Mouse (Mus musculus) kidney, embryonic 14.5 days (tissue): ENCODE data around the gene Atxn2l. TPM values are rescaled to one million over a fixed set of nuclear protein-coding genes. Genes with fewer than 3 reads are reported as not detected.
A peak's percentile ranks its signal among the peaks of the same experiment; 100 is the strongest.

Experiments used
- ATAC-seq: fragments of 200-750 bp; cut with Nextera tagmentation; 2 replicates; pipeline ENCODE4 v1.8.0; 2017; ENCODE audit warnings: moderate number of reproducible peaks, mild to moderate bottlenecking, moderate TSS enrichment, moderate library complexity; ENCODE audit not compliant: low FRiP score, low TSS enrichment
- H3K27ac ChIP-seq: fragments of 300-500 bp; sonication (generic); 2 replicates; pipeline ENCODE4 v1.5.1; 2014; ENCODE audit warnings: low read depth, mild to moderate bottlenecking, low read length, moderate library complexity, mixed read lengths
- H3K27me3 ChIP-seq: fragments of 300-500 bp; sonication (generic); 2 replicates; pipeline ENCODE4 v1.6.1; 2014; ENCODE audit warnings: mild to moderate bottlenecking, low read length; ENCODE audit not compliant: control insufficient read depth, insufficient read depth
- H3K36me3 ChIP-seq: fragments of 300-500 bp; sonication (generic); 2 replicates; pipeline ENCODE4 v1.6.1; 2014; ENCODE audit warnings: low read length, mixed read lengths; ENCODE audit not compliant: control insufficient read depth, insufficient read depth
- H3K4me1 ChIP-seq: fragments of 300-500 bp; sonication (generic); 2 replicates; pipeline ENCODE4 v1.6.1; 2014; ENCODE audit warnings: low read length, mixed read lengths; ENCODE audit not compliant: control insufficient read depth, insufficient read depth
- H3K4me2 ChIP-seq: fragments of 300-500 bp; sonication (generic); replicated peaks from 2 replicates; pipeline ENCODE4 v1.6.1; 2014; ENCODE audit warnings: low read depth, mild to moderate bottlenecking, low read length
- H3K4me3 ChIP-seq: fragments of 300-500 bp; sonication (generic); 2 replicates; pipeline ENCODE4 v1.5.1; 2014; ENCODE audit warnings: mild to moderate bottlenecking, low read length
- H3K9ac ChIP-seq: fragments of 300-500 bp; sonication (generic); 2 replicates; pipeline ENCODE4 v1.6.1; 2014; ENCODE audit warnings: low read depth, mild to moderate bottlenecking, low read length, moderate library complexity
- H3K9me3 ChIP-seq: fragments of 300-500 bp; sonication (generic); 2 replicates; pipeline ENCODE4 v1.6.1; 2016; ENCODE audit warnings: low read length; ENCODE audit not compliant: control insufficient read depth
- WGBS: fragments of 180-500 bp; shearing (Covaris S2); extraction: QIAGEN DNeasy Blood & Tissue Kit; methylation state at CpG from one replicate; pipeline ENCODE4 v1.1.7; 2014; 5-methylcytosine and 5-hydroxymethylcytosine counted together
- polyA plus RNA-seq: library from polyadenylated mRNA; unstranded; fragments of >200 nt; fragmentation: Nextera tagmentation; extraction: Ambion mirVana; gene quantifications from 2 replicates; pipeline ENCODE4 v1.2.1, GENCODE M21; 2014

The Atxn2l gene
- polyA plus RNA-seq, result 39.9 and 59.7 TPM in 2 replicates

- H3K27ac ChIP-seq, result peak within 1 kb of the TSS; percentile 100
- peak within 1 kb of the TSS; percentile 61 for H3K4me2 ChIP-seq
- peak within 1 kb of the TSS; percentile 100 for H3K4me3 ChIP-seq
- under 1% methylated on average over 59 of the region's 72 CpGs for WGBS
- H3K4me1 ChIP-seq, result no peaks in the 10 kb centered on the region; the same call in 1 of the 2 replicates
- peaks cover 29% of the 10 kb centered on the region for H3K36me3 ChIP-seq
- peak; percentile 92 for ATAC-seq
- H3K9me3 ChIP-seq, result no peaks in the 10 kb centered on the region
- peak within 1 kb of the TSS; percentile 100 for H3K9ac ChIP-seq
- no peaks in the 10 kb centered on the region for H3K27me3 ChIP-seq
Measured at GRCm38 (mm10) chr7:126503273-126503878, at the start of gene Atxn2l. TSS of gene Atxn2l (minus strand) at chr7:126503437.

- Histone ChIP-seq H3K9me3 (no peaks in the 10 kb centered on the region), H3K4me1 (no peaks in the 10 kb centered on the region), H3K9ac (no peak overlapping the region), H3K27ac (no peak overlapping the region), H3K36me3 (peaks cover 66% of the 10 kb centered on the region), H3K4me3 (no peak overlapping the region), H3K4me2 (no peak overlapping the region), H3K27me3 (no peaks in the 10 kb centered on the region)
- ATAC-seq, result no peak
- WGBS, result 98% methylated on average over 2 of the region's 2 CpGs
Measured at GRCm38 (mm10) chr7:126545631-126546030, 42.4 kb upstream of the Atxn2l start.

GRCm38 (mm10) chr7:126541661-126542060 lies 38.4 kb upstream of the Atxn2l start:
- Histone ChIP-seq H3K4me3 (no peak overlapping the region), H3K9me3 (no peaks in the 10 kb centered on the region), H3K36me3 (peaks cover 27% of the 10 kb centered on the region), H3K4me2 (no peak overlapping the region), H3K27ac (no peak overlapping the region), H3K27me3 (peaks cover 5% of the 10 kb centered on the region; the same call in 1 of the 2 replicates), H3K9ac (no peak overlapping the region), H3K4me1 (no peaks in the 10 kb centered on the region)
- ATAC-seq, result no peak
- 88% methylated on average over 1 of the region's 1 CpGs for WGBS

GRCm38 (mm10) chr7:126537820-126538585 lies 34.8 kb upstream of the Atxn2l start:
- WGBS, result 80% methylated on average over 5 of the region's 5 CpGs
- ATAC-seq, result no peak
- H3K4me3 ChIP-seq, result no peak overlapping the region
- H3K4me2 ChIP-seq, result no peak overlapping the region
- H3K27me3 ChIP-seq, result peaks cover 9% of the 10 kb centered on the region; the same call in 1 of the 2 replicates
- no peak overlapping the region for H3K9ac ChIP-seq
- no peaks in the 10 kb centered on the region for H3K4me1 ChIP-seq
- H3K27ac ChIP-seq, result no peak overlapping the region
- no peaks in the 10 kb centered on the region for H3K9me3 ChIP-seq
- no peaks in the 10 kb centered on the region for H3K36me3 ChIP-seq

GRCm38 (mm10) chr7:126536466-126536865 lies 33.2 kb upstream of the Atxn2l start:
- Histone ChIP-seq H3K4me3 (peak overlapping the region; percentile 49; the same call in 1 of the 2 replicates), H3K4me2 (peak overlapping the region; percentile 81), H3K4me1 (no peaks in the 10 kb centered on the region), H3K27me3 (peaks cover 9% of the 10 kb centered on the region; the same call in 1 of the 2 replicates), H3K27ac (no peak overlapping the region), H3K9me3 (no peaks in the 10 kb centered on the region), H3K9ac (no peak overlapping the region), H3K36me3 (no peaks in the 10 kb centered on the region)
- ATAC-seq, result no peak
- WGBS, result 62% methylated on average over 9 of the region's 9 CpGs

- no peak overlapping the region for H3K27ac ChIP-seq
- 1% methylated on average over 28 of the region's 28 CpGs for WGBS
- peak; percentile 24; the same call in 1 of the 2 replicates for ATAC-seq
- H3K4me1 ChIP-seq, result no peaks in the 10 kb centered on the region
- H3K4me3 ChIP-seq, result peak overlapping the region; percentile 49
- H3K9ac ChIP-seq, result peak overlapping the region; percentile 53
- no peaks in the 10 kb centered on the region for H3K36me3 ChIP-seq
- no peaks in the 10 kb centered on the region for H3K9me3 ChIP-seq
- peak overlapping the region; percentile 81 for H3K4me2 ChIP-seq
- peaks cover 9% of the 10 kb centered on the region; the same call in 1 of the 2 replicates for H3K27me3 ChIP-seq
Measured at GRCm38 (mm10) chr7:126535766-126536165, 32.5 kb upstream of the Atxn2l start.

GRCm38 (mm10) chr7:126533434-126533833 lies 30.2 kb upstream of the Atxn2l start:
- Histone ChIP-seq H3K27me3 (peaks cover 9% of the 10 kb centered on the region; the same call in 1 of the 2 replicates), H3K4me2 (no peak overlapping the region), H3K9ac (no peak overlapping the region), H3K9me3 (no peaks in the 10 kb centered on the region), H3K4me1 (no peaks in the 10 kb centered on the region), H3K27ac (no peak overlapping the region), H3K36me3 (no peaks in the 10 kb centered on the region), H3K4me3 (no peak overlapping the region)
- 83% methylated on average over 1 of the region's 1 CpGs for WGBS
- ATAC-seq, result no peak

GRCm38 (mm10) chr7:126528166-126528577 lies 24.9 kb upstream of the Atxn2l start:
- H3K27ac ChIP-seq, result no peak overlapping the region
- H3K9ac ChIP-seq, result no peak overlapping the region; the same call in 1 of the 2 replicates
- H3K36me3 ChIP-seq, result no peaks in the 10 kb centered on the region
- no peaks in the 10 kb centered on the region for H3K27me3 ChIP-seq
- H3K4me3 ChIP-seq, result no peak overlapping the region
- H3K4me2 ChIP-seq, result no peak overlapping the region
- ATAC-seq, result 0 out of 2 replicates have a peak, but pooled peaks have one; percentile 16
- H3K4me1 ChIP-seq, result no peaks in the 10 kb centered on the region
- WGBS, result 9% methylated on average over 1 of the region's 1 CpGs
- no peaks in the 10 kb centered on the region for H3K9me3 ChIP-seq

GRCm38 (mm10) chr7:126523316-126523715 lies 20.1 kb upstream of the Atxn2l start:
- 83% methylated on average over 3 of the region's 3 CpGs for WGBS
- no peak overlapping the region for H3K4me2 ChIP-seq
- no peaks in the 10 kb centered on the region for H3K27me3 ChIP-seq
- H3K9ac ChIP-seq, result no peak overlapping the region
- no peaks in the 10 kb centered on the region for H3K4me1 ChIP-seq
- H3K9me3 ChIP-seq, result no peaks in the 10 kb centered on the region
- no peak for ATAC-seq
- H3K36me3 ChIP-seq, result no peaks in the 10 kb centered on the region
- no peak overlapping the region for H3K27ac ChIP-seq
- no peak overlapping the region for H3K4me3 ChIP-seq
